Mouse (Mus musculus) heart, embryonic 10.5 days (tissue): ENCODE data around the gene Borcs7. TPM values are rescaled to one million over a fixed set of nuclear protein-coding genes. Genes with fewer than 3 reads are reported as not detected.

ENCODE experiments used
- DNase-seq: peaks from one replicate; pipeline ENCODE4 v3.0.0-alpha.2; 2017; ENCODE audit warnings: low spot score
- H3K27ac ChIP-seq: fragments of 300-500 bp; sonication (generic); 2 replicates; pipeline ENCODE4 v1.5.1; 2016; ENCODE audit warnings: mild to moderate bottlenecking
- H3K27me3 ChIP-seq: fragments of 300-500 bp; sonication (generic); 2 replicates; pipeline ENCODE4 v1.6.1; 2016; ENCODE audit warnings: mild to moderate bottlenecking; ENCODE audit not compliant: poor library complexity, insufficient read depth, severe bottlenecking
- H3K36me3 ChIP-seq: fragments of 300-500 bp; sonication (generic); 2 replicates; pipeline ENCODE4 v1.6.1; 2016; ENCODE audit warnings: mild to moderate bottlenecking, moderate library complexity
- H3K4me1 ChIP-seq: fragments of 300-500 bp; sonication (generic); 2 replicates; pipeline ENCODE4 v1.6.1; 2016; ENCODE audit warnings: mild to moderate bottlenecking
- H3K4me3 ChIP-seq: fragments of 300-500 bp; sonication (generic); 2 replicates; pipeline ENCODE4 v1.5.1; 2016; ENCODE audit warnings: mild to moderate bottlenecking, moderate library complexity
- H3K9me3 ChIP-seq: fragments of 300-500 bp; sonication (generic); 2 replicates; pipeline ENCODE4 v1.6.1; 2016; ENCODE audit warnings: mild to moderate bottlenecking, moderate library complexity
- WGBS: fragments of 180-500 bp; shearing (Covaris S2); methylation state at CpG from one replicate; pipeline ENCODE4 v1.1.7; 2016; 5-methylcytosine and 5-hydroxymethylcytosine counted together
- polyA plus RNA-seq: library from polyadenylated mRNA; unstranded; fragments of >200 nt; fragmentation: Nextera tagmentation; extraction: Ambion mirVana; gene quantifications from 2 replicates; pipeline ENCODE4 v1.2.1, GENCODE M21; 2016

Gene Borcs7
- polyA plus RNA-seq, 1 experiment from 2014 or later = 13.7 TPM

GRCm38 (mm10) chr19:46670691-46671090, 19.0 kb upstream of the Borcs7 start:
- WGBS = 16% methylated on average over 13 of the region's 13 CpGs
- Histone ChIP-seq H3K4me1 (peaks cover 36% of the 10 kb centered on the region), H3K36me3 (no peaks in the 10 kb centered on the region), H3K27me3 (peaks cover 12% of the 10 kb centered on the region; the same call in 1 of the 2 replicates), H3K9me3 (no peaks in the 10 kb centered on the region), H3K27ac (no peak overlapping the region), H3K4me3 (no peak overlapping the region)
- DNase-seq = peak; percentile 87

DNA sequence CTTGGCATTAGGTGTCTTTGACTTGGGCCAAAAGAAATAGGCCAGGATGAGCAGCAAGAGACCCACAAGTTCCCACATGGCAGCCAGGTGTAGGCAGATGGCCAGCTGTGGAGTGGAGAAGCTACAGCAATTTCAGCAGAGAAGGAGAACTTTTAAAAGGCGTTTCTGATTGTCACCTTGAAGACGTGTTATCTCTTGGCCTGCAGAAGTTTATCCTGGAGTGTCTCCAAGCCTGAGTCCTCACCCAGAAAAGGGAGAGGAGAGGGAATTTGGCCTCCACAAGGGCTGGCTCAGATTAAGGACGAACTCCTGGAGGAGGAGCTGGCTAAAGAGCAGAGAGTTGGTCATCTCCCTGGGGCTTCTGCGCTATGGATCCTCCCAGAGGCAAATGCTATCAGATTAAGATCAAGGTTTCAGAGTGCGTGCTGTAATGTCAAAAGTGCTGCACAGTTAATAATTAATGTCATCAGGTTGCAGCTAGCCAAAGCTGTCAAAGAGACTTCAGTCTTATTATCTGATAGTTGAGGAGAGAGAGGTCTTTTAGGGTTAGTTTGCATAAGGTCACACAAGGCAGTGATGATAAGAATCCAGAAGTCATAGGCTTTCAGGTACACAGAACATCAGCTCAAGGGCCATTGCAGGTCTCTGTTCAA, 16.8 kb upstream of the Borcs7 start, which contains the start of gene Cyp17a1:
Gene Cyp17a1 (minus strand): TSS at position 407 of the 653 bp plus-strand sequence.
- DNase-seq = no peak
- no peak within 1 kb of the TSS for H3K4me3 ChIP-seq
- no peak within 1 kb of the TSS for H3K27ac ChIP-seq
- no peaks in the 10 kb centered on the region for H3K36me3 ChIP-seq
- WGBS = 42% methylated on average over 5 of the region's 5 CpGs
- H3K27me3 ChIP-seq = peaks cover 12% of the 10 kb centered on the region; the same call in 1 of the 2 replicates
- H3K4me1 ChIP-seq = peaks cover 26% of the 10 kb centered on the region
- no peaks in the 10 kb centered on the region for H3K9me3 ChIP-seq

DNA sequence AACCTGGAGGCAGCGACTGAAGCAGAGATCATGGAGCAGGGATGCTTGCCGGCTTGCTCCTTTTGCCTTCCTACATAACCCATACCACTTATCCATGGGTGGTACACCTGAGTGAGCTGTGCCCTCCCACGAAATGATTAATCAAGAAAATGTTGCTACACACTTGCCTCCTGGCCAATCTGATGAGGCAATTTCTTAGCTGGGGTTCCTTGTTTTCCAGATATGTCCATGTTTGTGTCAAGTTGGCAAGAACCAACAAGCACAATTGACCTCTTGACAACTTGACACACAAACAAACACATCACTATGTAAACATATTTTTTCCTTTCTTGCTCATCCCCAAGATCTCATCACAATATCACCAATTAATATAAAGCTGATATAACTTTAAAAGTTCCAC, 14.1 kb upstream of the Borcs7 start:
- Histone ChIP-seq H3K27ac (no peak overlapping the region), H3K4me1 (peaks cover 19% of the 10 kb centered on the region), H3K36me3 (no peaks in the 10 kb centered on the region), H3K9me3 (no peaks in the 10 kb centered on the region), H3K27me3 (peaks cover 12% of the 10 kb centered on the region; the same call in 1 of the 2 replicates), H3K4me3 (no peak overlapping the region)
- DNase-seq = no peak
- 85% methylated on average over 3 of the region's 3 CpGs for WGBS

DNA sequence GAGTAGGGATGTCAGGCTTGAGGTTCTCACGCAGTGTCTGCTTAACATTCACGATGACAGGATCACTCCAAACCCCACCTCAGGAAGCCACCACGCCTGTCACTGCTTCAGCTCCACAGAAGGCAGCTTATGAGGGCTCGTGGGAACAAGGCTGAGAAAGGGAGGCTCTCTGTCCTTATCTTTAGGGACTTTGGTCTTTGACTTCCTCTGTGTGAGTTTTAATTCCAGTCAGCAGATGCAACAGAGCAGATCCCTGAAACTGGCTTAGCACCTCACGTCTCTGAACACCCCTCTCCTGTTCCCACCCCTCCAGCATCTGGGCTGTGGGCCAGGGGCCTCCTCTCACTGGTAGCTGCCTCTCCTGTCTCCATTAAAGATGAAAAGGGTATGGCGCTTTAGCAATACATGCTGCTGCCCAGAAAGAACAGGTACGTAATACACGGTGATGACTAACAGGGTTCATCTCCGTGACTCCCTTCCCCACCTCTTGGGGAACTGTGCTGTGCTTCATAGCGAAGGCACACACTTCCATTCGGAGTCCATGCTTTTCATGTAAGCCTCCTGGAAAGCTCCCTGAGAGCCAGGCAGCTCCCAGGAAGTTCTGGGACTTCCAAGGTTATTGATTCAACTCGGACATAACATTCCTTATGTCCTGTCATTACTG, 9.9 kb upstream of the Borcs7 start:
- Histone ChIP-seq H3K27me3 (no peaks in the 10 kb centered on the region), H3K4me1 (peaks cover 14% of the 10 kb centered on the region), H3K36me3 (no peaks in the 10 kb centered on the region), H3K4me3 (no peak overlapping the region), H3K27ac (no peak overlapping the region), H3K9me3 (no peaks in the 10 kb centered on the region)
- no peak for DNase-seq
- 49% methylated on average over 12 of the region's 12 CpGs for WGBS

- H3K36me3 ChIP-seq = peaks cover 13% of the 10 kb centered on the region
- H3K27ac ChIP-seq = peak overlapping the region; percentile 97
- no peak for DNase-seq
- H3K4me3 ChIP-seq = peak overlapping the region; percentile 75
- H3K4me1 ChIP-seq = peaks cover 9% of the 10 kb centered on the region; the same call in 1 of the 2 replicates
- no peaks in the 10 kb centered on the region for H3K9me3 ChIP-seq
- WGBS = 74% methylated on average over 11 of the region's 11 CpGs
- no peaks in the 10 kb centered on the region for H3K27me3 ChIP-seq
These were observed 681 bp downstream of the Borcs7 start for GRCm38 (mm10) chr19:46690387-46690786.

- Histone ChIP-seq H3K27me3 (no peaks in the 10 kb centered on the region), H3K4me3 (no peak overlapping the region), H3K4me1 (peaks cover 9% of the 10 kb centered on the region; the same call in 1 of the 2 replicates), H3K27ac (no peak overlapping the region), H3K36me3 (peaks cover 17% of the 10 kb centered on the region), H3K9me3 (no peaks in the 10 kb centered on the region)
- WGBS = 80% methylated on average over 2 of the region's 2 CpGs
- DNase-seq = no peak
These were observed 1.4 kb downstream of the Borcs7 start for GRCm38 (mm10) chr19:46691078-46691477.

GRCm38 (mm10) chr19:46693146-46693545, 3.4 kb downstream of the Borcs7 start:
- Histone ChIP-seq H3K27ac (no peak overlapping the region), H3K27me3 (no peaks in the 10 kb centered on the region), H3K4me1 (peaks cover 13% of the 10 kb centered on the region; the same call in 1 of the 2 replicates), H3K9me3 (no peaks in the 10 kb centered on the region), H3K4me3 (no peak overlapping the region), H3K36me3 (peaks cover 28% of the 10 kb centered on the region)
- 83% methylated on average over 4 of the region's 4 CpGs for WGBS
- no peak for DNase-seq

DNA sequence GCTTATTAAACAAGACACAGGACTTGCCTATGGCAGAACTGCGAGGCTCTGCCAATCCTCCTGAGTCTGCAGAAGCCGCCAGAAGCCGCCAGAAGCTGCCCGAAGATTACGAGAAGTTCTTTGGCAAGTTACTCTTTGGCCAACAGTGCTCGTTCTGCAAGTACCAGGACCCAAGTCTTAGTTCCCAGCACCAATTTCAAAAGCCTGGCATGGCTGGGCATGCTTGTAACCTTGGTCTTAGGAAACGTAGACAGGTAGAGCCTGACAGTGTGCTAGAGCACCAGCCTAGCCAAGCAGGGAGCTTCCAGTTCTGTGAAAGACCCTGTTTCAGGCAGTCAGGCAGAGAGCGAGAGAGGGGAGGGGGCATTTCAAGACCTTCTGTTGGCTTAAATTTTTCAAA, 6.8 kb downstream of the Borcs7 start:
- no peak overlapping the region for H3K27ac ChIP-seq
- no peak overlapping the region for H3K4me3 ChIP-seq
- H3K9me3 ChIP-seq = no peaks in the 10 kb centered on the region
- peaks cover 36% of the 10 kb centered on the region for H3K36me3 ChIP-seq
- WGBS = 91% methylated on average over 8 of the region's 8 CpGs
- no peaks in the 10 kb centered on the region for H3K27me3 ChIP-seq
- H3K4me1 ChIP-seq = peaks cover 4% of the 10 kb centered on the region; the same call in 1 of the 2 replicates
- no peak for DNase-seq

DNA sequence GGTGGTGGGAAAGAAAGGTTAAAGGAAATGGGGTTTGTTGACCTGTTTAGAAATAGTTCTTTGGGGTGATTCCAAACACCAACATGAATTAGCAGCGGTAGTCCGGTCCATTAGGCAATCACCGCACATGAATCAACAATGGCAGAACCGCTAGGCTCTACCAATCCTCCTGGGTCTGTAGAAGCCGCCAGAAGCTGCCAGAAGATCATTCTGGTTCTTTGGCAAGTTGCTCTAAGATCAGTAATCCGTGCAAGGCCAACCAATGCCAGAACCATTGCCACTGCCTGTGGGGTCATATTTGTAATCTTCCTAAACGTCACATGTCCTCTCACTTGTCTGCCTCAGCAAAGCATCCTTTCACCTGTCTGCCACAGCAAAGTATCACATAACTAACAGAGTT, 7.2 kb downstream of the Borcs7 start:
- Histone ChIP-seq H3K4me1 (peaks cover 4% of the 10 kb centered on the region; the same call in 1 of the 2 replicates), H3K27me3 (no peaks in the 10 kb centered on the region), H3K4me3 (no peak overlapping the region), H3K9me3 (no peaks in the 10 kb centered on the region), H3K36me3 (peaks cover 39% of the 10 kb centered on the region), H3K27ac (no peak overlapping the region)
- WGBS = 89% methylated on average over 7 of the region's 7 CpGs
- no peak for DNase-seq

DNA sequence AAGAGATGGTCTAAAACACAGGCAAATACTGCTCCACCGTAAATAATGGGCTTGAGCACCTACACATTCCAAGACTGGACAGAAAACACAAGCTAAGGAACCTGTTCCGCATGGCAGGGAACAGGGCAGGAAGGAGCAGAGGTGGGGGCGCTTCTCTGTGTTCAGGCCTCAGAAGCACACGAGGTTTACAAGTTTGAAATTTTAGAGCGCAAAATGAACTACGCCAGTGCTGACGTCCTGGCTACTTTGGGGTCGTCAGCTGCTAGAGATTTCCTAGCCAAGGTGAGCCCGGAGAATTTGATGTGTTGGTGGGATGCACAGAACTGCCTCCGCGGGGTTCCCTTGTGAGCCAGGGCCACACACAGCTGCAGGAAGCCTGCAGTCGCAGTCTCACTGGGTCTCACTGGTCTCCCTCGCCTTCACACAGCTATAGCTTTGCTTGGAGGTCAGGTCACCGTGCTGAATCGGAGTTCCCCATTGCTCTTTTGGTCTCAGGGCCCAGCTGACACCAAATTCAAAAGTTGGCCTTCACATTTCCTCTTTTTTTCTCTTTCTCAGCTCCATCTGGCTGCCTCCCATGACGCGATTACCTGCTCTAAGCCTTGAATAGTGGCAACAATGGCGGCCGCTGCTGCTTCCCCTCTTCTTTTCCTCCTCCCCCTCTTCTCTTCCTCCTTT, 8.3 kb downstream of the Borcs7 start:
- Histone ChIP-seq H3K9me3 (no peaks in the 10 kb centered on the region), H3K4me1 (peaks cover 4% of the 10 kb centered on the region; the same call in 1 of the 2 replicates), H3K27me3 (no peaks in the 10 kb centered on the region), H3K36me3 (peaks cover 42% of the 10 kb centered on the region), H3K4me3 (no peak overlapping the region), H3K27ac (no peak overlapping the region)
- WGBS = 54% methylated on average over 19 of the region's 19 CpGs
- DNase-seq = no peak

DNA sequence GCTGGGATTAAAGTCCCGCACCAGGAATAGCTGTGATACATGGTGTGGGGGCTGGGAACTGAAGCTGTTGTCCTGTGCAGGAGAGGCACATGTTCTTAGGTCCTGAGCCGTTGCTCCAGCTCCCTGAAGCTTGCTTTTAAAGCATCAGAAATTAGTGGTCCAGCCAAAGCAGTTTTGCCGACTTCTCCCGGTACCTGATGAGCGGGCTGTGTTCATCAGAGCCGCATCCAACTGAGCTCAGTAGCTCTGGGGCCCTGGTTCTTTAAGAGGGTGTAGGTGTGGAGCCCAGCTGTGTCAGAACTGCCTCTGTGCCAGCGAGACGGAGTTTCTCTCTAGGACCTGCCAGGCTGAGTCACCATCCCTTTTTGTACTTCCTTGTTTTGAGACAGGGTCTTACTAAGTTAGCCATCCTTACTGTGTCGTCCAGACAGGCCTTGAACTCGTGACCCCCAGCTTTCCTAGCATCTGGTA, 9.3 kb downstream of the Borcs7 start:
- H3K9me3 ChIP-seq = no peaks in the 10 kb centered on the region
- H3K27me3 ChIP-seq = no peaks in the 10 kb centered on the region
- H3K4me3 ChIP-seq = no peak overlapping the region
- H3K27ac ChIP-seq = no peak overlapping the region
- no peak for DNase-seq
- peaks cover 4% of the 10 kb centered on the region; the same call in 1 of the 2 replicates for H3K4me1 ChIP-seq
- H3K36me3 ChIP-seq = peaks cover 42% of the 10 kb centered on the region
- 67% methylated on average over 10 of the region's 10 CpGs for WGBS

DNA sequence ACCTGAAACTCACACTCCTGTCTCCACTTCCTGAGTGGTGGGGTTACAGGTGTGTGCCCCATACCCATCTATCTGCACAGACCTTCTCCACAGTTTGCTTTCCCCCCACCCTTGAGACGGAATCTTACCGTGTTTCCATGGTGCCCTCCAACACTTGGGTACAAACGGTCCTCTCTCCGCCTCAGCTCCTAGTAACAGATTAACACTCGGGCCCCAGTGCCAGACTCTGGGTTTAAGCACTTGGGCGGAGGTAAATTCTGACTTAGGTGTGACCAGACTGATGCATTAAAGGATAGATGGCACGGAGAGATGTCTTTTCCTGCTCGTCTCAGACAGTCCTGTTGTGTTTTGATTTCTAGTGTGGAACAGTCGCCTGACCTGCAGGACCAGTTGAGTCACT, 11.4 kb downstream of the Borcs7 start:
- Histone ChIP-seq H3K9me3 (no peaks in the 10 kb centered on the region), H3K4me3 (no peak overlapping the region), H3K36me3 (peaks cover 24% of the 10 kb centered on the region; the same call in 1 of the 2 replicates), H3K27ac (no peak overlapping the region), H3K27me3 (no peaks in the 10 kb centered on the region), H3K4me1 (peaks cover 8% of the 10 kb centered on the region; the same call in 1 of the 2 replicates)
- 81% methylated on average over 9 of the region's 9 CpGs for WGBS
- DNase-seq = no peak
